Mouse (Mus musculus) MEL (cell line): Measurements from ENCODE around the gene Gm49396. TPM values are rescaled to one million over a fixed set of nuclear protein-coding genes. Genes with fewer than 3 reads are reported as not detected.
A peak's percentile ranks its signal among the peaks of the same experiment; 100 is the strongest.

Source experiments
- DNase-seq: peaks from one replicate; pipeline ENCODE4 v3.0.0; 2011; ENCODE audit warnings: low read depth, low spot score
- H3K27ac ChIP-seq: 2 replicates; pipeline ENCODE4 v1.5.1; 2012; ENCODE audit warnings: low read depth, mild to moderate bottlenecking, control low read depth, low read length, moderate library complexity; ENCODE audit not compliant: control insufficient read depth
- H3K27me3 ChIP-seq, 2 experiments: fragments of 150-350 bp in 1 of 2; sonication (generic) in 1 of 2; 2 replicates each; pipeline ENCODE4 v1.6.1; 2012; ENCODE audit warnings: low read length in 2 of 2, mild to moderate bottlenecking in 2 of 2, improper control_type of control experiment in 1 of 2, moderate library complexity in 1 of 2; ENCODE audit not compliant: insufficient read depth in 2 of 2, control insufficient read depth in 1 of 2
- H3K36me3 ChIP-seq, 2 experiments: 2 replicates each; pipeline ENCODE4 v1.6.1; 2012 to 2014; ENCODE audit warnings: low read length in 2 of 2, improper control_type of control experiment in 1 of 2, inconsistent platforms in 1 of 2, mild to moderate bottlenecking in 1 of 2; ENCODE audit not compliant: insufficient read depth in 2 of 2, control insufficient read depth in 1 of 2
- H3K4me1 ChIP-seq, 2 experiments: fragments of 150-350 bp in 1 of 2; sonication (generic) in 1 of 2; 2 replicates each; pipeline ENCODE4 v1.6.1; 2012; ENCODE audit warnings: low read length in 2 of 2, improper control_type of control experiment in 1 of 2, mild to moderate bottlenecking in 1 of 2; ENCODE audit not compliant: insufficient read depth in 2 of 2, control insufficient read depth in 1 of 2
- H3K4me3 ChIP-seq, 2 experiments: fragments of 150-350 bp in 1 of 2; sonication (generic) in 1 of 2; 2 replicates each; pipeline ENCODE4 v1.5.1; 2012; ENCODE audit warnings: low read depth in 2 of 2, low read length in 2 of 2, mild to moderate bottlenecking in 2 of 2, moderate library complexity in 2 of 2, control low read depth in 1 of 2, improper control_type of control experiment in 1 of 2; ENCODE audit not compliant: control insufficient read depth in 1 of 2, insufficient read depth in 1 of 2
- H3K79me2 ChIP-seq: 2 replicates; pipeline ENCODE4 v1.6.1; 2012; ENCODE audit warnings: mild to moderate bottlenecking, low read length, moderate library complexity; ENCODE audit not compliant: control insufficient read depth, poor library complexity, insufficient read depth
- H3K9ac ChIP-seq: 2 replicates; pipeline ENCODE4 v1.6.1; 2012; ENCODE audit warnings: low read depth, mild to moderate bottlenecking, control low read depth, low read length, moderate library complexity; ENCODE audit not compliant: control insufficient read depth, poor library complexity, severe bottlenecking
- H3K9me3 ChIP-seq: fragments of 150-350 bp; sonication (generic); replicated peaks from 2 replicates; pipeline ENCODE4 v1.6.1; 2012; ENCODE audit warnings: mild to moderate bottlenecking, low read length, improper control_type of control experiment, moderate library complexity; ENCODE audit not compliant: insufficient read depth
- CHD2 ChIP-seq: IDR thresholded peaks from 2 replicates; pipeline ENCODE4 v1.6.1; 2011; ENCODE audit warnings: low read length, improper control_type of control experiment
- CTCF ChIP-seq, 3 experiments: IDR thresholded peaks in 2 of 3; conservative IDR thresholded peaks in 1 of 3; 2 replicates each; pipeline ENCODE4 v1.5.1; 2011 to 2012; ENCODE audit warnings: low read length in 3 of 3, low read depth in 2 of 3, mild to moderate bottlenecking in 2 of 3, improper control_type of control experiment in 1 of 3, inconsistent platforms in 1 of 3, mixed read lengths in 1 of 3, moderate library complexity in 1 of 3; ENCODE audit not compliant: control insufficient read depth in 1 of 3, insufficient read depth in 1 of 3, poor library complexity in 1 of 3, severe bottlenecking in 1 of 3
- E2F4 ChIP-seq: IDR thresholded peaks from 2 replicates; pipeline ENCODE4 v1.6.1; 2011; ENCODE audit warnings: low read depth, low read length, improper control_type of control experiment, borderline replicate concordance
- ELF1 ChIP-seq: IDR thresholded peaks from 2 replicates; pipeline ENCODE4 v1.6.1; 2014; ENCODE audit warnings: low read depth, mild to moderate bottlenecking, inconsistent platforms, low read length, improper control_type of control experiment, moderate library complexity
- EP300 ChIP-seq, 2 experiments: IDR thresholded peaks; 2 replicates each; pipeline ENCODE4 v1.6.1; 2011; ENCODE audit warnings: improper control_type of control experiment in 2 of 2, low read length in 2 of 2, low read depth in 1 of 2, mild to moderate bottlenecking in 1 of 2
- ETS1 ChIP-seq: IDR thresholded peaks from 2 replicates; pipeline ENCODE4 v1.6.1; 2012; ENCODE audit warnings: low read depth, mild to moderate bottlenecking, inconsistent platforms, low read length, improper control_type of control experiment, moderate library complexity
- GABPA ChIP-seq: IDR thresholded peaks from 2 replicates; pipeline ENCODE4 v1.6.1; 2012; ENCODE audit warnings: low read depth, mild to moderate bottlenecking, inconsistent platforms, low read length, improper control_type of control experiment, moderate library complexity
- GATA1 ChIP-seq: IDR thresholded peaks from 2 replicates; pipeline ENCODE4 v1.6.1; 2011; ENCODE audit warnings: low read depth, low read length, improper control_type of control experiment
- HCFC1 ChIP-seq: IDR thresholded peaks from 2 replicates; pipeline ENCODE4 v1.6.1; 2012; ENCODE audit warnings: low read depth, mild to moderate bottlenecking, inconsistent platforms, low read length, improper control_type of control experiment, moderate library complexity
- JUND ChIP-seq: IDR thresholded peaks from 2 replicates; pipeline ENCODE4 v1.6.1; 2011; ENCODE audit warnings: low read depth, mild to moderate bottlenecking, improper control_type of control experiment, low read length
- KAT2A ChIP-seq: conservative IDR thresholded peaks from 2 replicates; pipeline ENCODE4 v1.6.1; 2012; ENCODE audit warnings: low read depth, low read length, improper control_type of control experiment, inconsistent platforms
- MAFK ChIP-seq: IDR thresholded peaks from 2 replicates; pipeline ENCODE4 v1.6.1; 2011; ENCODE audit warnings: low read depth, mild to moderate bottlenecking, low read length, improper control_type of control experiment, borderline replicate concordance
- MAX ChIP-seq: IDR thresholded peaks from 2 replicates; pipeline ENCODE4 v1.6.1; 2011; ENCODE audit warnings: low read length, improper control_type of control experiment
- MAZ ChIP-seq: IDR thresholded peaks from 2 replicates; pipeline ENCODE4 v1.6.1; 2012; ENCODE audit warnings: low read depth, mild to moderate bottlenecking, inconsistent platforms, low read length, improper control_type of control experiment
- MEF2A ChIP-seq: IDR thresholded peaks from 2 replicates; pipeline ENCODE4 v1.6.1; 2014; ENCODE audit warnings: low read depth, mild to moderate bottlenecking, inconsistent platforms, low read length, improper control_type of control experiment; ENCODE audit not compliant: poor library complexity, insufficient replicate concordance, severe bottlenecking; ENCODE audit errors: extremely low read depth
- MYB ChIP-seq: IDR thresholded peaks from 2 replicates; pipeline ENCODE4 v1.6.1; 2011; ENCODE audit warnings: mild to moderate bottlenecking, low read depth, low read length, improper control_type of control experiment
- MYC ChIP-seq: IDR thresholded peaks from 2 replicates; pipeline ENCODE4 v1.6.1; 2011; ENCODE audit warnings: low read depth, mild to moderate bottlenecking, low read length, improper control_type of control experiment, moderate library complexity
- NELFE ChIP-seq: IDR thresholded peaks from 2 replicates; pipeline ENCODE4 v1.6.1; 2011; ENCODE audit warnings: low read depth, low read length, improper control_type of control experiment
- NRF1 ChIP-seq: IDR thresholded peaks from 2 replicates; pipeline ENCODE4 v1.6.1; 2014; ENCODE audit warnings: low read depth, mild to moderate bottlenecking, inconsistent platforms, low read length, improper control_type of control experiment, moderate library complexity; ENCODE audit not compliant: poor library complexity, insufficient read depth, severe bottlenecking
- POLR2A ChIP-seq, 2 experiments: IDR thresholded peaks; 2 replicates each; pipeline ENCODE4 v1.6.1; 2011 to 2012; ENCODE audit warnings: low read length in 2 of 2, mild to moderate bottlenecking in 2 of 2, control low read depth in 1 of 2, improper control_type of control experiment in 1 of 2, low read depth in 1 of 2, moderate library complexity in 1 of 2; ENCODE audit not compliant: control insufficient read depth in 1 of 2, insufficient read depth in 1 of 2, poor library complexity in 1 of 2
- POLR2AphosphoS2 ChIP-seq: IDR thresholded peaks from 2 replicates; pipeline ENCODE4 v1.6.1; 2011; ENCODE audit warnings: low read length, improper control_type of control experiment
- POLR2AphosphoS5 ChIP-seq: IDR thresholded peaks from 2 replicates; pipeline ENCODE4 v1.6.1; 2012; ENCODE audit warnings: low read depth, borderline replicate concordance, mild to moderate bottlenecking, inconsistent platforms, low read length, moderate library complexity, mixed read lengths
- RAD21 ChIP-seq: IDR thresholded peaks from 2 replicates; pipeline ENCODE4 v1.6.1; 2011; ENCODE audit warnings: mild to moderate bottlenecking, low read depth, low read length, improper control_type of control experiment
- RCOR1 ChIP-seq: IDR thresholded peaks from 2 replicates; pipeline ENCODE4 v1.6.1; 2012; ENCODE audit warnings: low read depth, mild to moderate bottlenecking, inconsistent platforms, low read length, improper control_type of control experiment
- SMC3 ChIP-seq: IDR thresholded peaks from 2 replicates; pipeline ENCODE4 v1.6.1; 2011; ENCODE audit warnings: low read depth, low read length, improper control_type of control experiment
- TAL1 ChIP-seq: IDR thresholded peaks from 2 replicates; pipeline ENCODE4 v1.6.1; 2012; ENCODE audit warnings: mild to moderate bottlenecking, inconsistent platforms, low read length, moderate library complexity, mixed read lengths
- TBP ChIP-seq: IDR thresholded peaks from 2 replicates; pipeline ENCODE4 v1.8.0; 2011; ENCODE audit warnings: low read depth, low read length, improper control_type of control experiment
- TCF12 ChIP-seq: IDR thresholded peaks from 2 replicates; pipeline ENCODE4 v1.6.1; 2014; ENCODE audit warnings: low read depth, mild to moderate bottlenecking, inconsistent platforms, low read length, improper control_type of control experiment, moderate library complexity
- ZC3H11A ChIP-seq: IDR thresholded peaks from 2 replicates; pipeline ENCODE4 v1.6.1; 2012; ENCODE audit warnings: low read depth, mild to moderate bottlenecking, inconsistent platforms, low read length, improper control_type of control experiment
- ZKSCAN1 ChIP-seq: IDR thresholded peaks from 2 replicates; pipeline ENCODE4 v1.6.1; 2012; ENCODE audit warnings: low read depth, mild to moderate bottlenecking, inconsistent platforms, low read length, improper control_type of control experiment, moderate library complexity
- ZMIZ1 ChIP-seq: IDR thresholded peaks from 2 replicates; pipeline ENCODE4 v1.6.1; 2012; ENCODE audit warnings: low read depth, mild to moderate bottlenecking, inconsistent platforms, low read length, improper control_type of control experiment, moderate library complexity
- ZNF384 ChIP-seq: IDR thresholded peaks from 2 replicates; pipeline ENCODE4 v1.6.1; 2012; ENCODE audit warnings: low read depth, mild to moderate bottlenecking, inconsistent platforms, low read length, improper control_type of control experiment
- polyA plus RNA-seq, 2 experiments: library from polyadenylated mRNA; stranded (reverse) in 1 of 2; unstranded in 1 of 2; fragments of >175 nt in 1 of 2; fragments of >200 nt in 1 of 2; gene quantifications; 2 replicates each; pipeline versions ENCODE4 v1.2.1 to v1.2.4; 2012; ENCODE audit warnings: low replicate concordance in 2 of 2, low read depth in 1 of 2; ENCODE audit not compliant: insufficient read length in 2 of 2, insufficient read depth in 1 of 2, missing spikeins in 1 of 2
- total RNA-seq: library from RNA; depleted of rRNA; stranded (reverse); fragments of 300-350 nt; gene quantifications from 2 replicates; pipeline ENCODE4 v1.2.3, GENCODE M21; 2012

Gm49396 gene
- total and polyA plus RNA-seq, 3 experiments: 1.9 to 4.2 TPM; not detected in 1

- TF ChIP-seq NELFE (no peak; the same call in 1 of the 2 replicates), TAL1 (no peak), CHD2 (no peak), CTCF (IDR thresholded peaks at IDR 0.05 in 2 of 3, conservative IDR thresholded peaks at IDR 0.05 in 1 of 3; ENCODE audit: control insufficient read depth in 1 of 3, insufficient read depth in 1 of 3, low read depth in 2 of 3, low read length in 3 of 3, poor library complexity in 1 of 3, severe bottlenecking in 1 of 3) (peak in 1 of 3 experiments; percentile 5; a peak in 2 of 6 replicates), GABPA (no peak), E2F4 (no peak), RAD21 (no peak), SMC3 (no peak), ELF1 (no peak), MEF2A (no peak), KAT2A (no peak), ZC3H11A (no peak), MAZ (no peak), RCOR1 (peak; percentile 39; the same call in 1 of the 2 replicates), MAFK (no peak), ETS1 (no peak), ZMIZ1 (no peak), MYC (peak; percentile 62; the same call in 1 of the 2 replicates), ZKSCAN1 (no peak)
These were observed 9.2 kb downstream of the Gm49396 start (continued) for GRCm38 (mm10) chr7:30572389-30572788.

DNA sequence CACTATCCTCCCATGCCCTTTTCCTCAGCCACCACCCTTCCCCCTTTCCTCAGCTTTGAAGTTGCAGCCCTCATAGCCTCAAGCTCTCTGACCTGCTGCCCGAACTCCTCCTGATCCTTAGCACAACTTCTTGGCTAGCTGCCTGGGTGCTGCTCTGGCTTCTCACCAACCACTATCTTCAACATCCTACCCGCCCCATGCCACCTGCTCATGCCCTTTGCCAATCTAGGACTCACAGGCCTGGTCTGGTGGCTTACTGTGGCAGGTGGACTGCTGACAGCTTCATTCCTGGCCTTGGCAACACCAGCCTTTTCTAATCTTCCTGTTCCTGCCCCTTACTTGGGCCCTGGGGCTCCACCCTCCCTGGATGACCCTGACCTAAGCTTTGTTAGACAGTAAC, 9.8 kb downstream of the Gm49396 start:
- Histone ChIP-seq H3K4me3 (no peak overlapping the region), H3K79me2 (no peaks in the 10 kb centered on the region), H3K27ac (peak overlapping the region; percentile 15; the same call in 1 of the 2 replicates), H3K36me3 (peaks cover 0 to 18% of the 10 kb centered on the region in 2 experiments; a peak in 3 of 4 replicates), H3K27me3 (no peaks in the 10 kb centered on the region), H3K9me3 (no peaks in the 10 kb centered on the region), H3K4me1 (peaks cover 0 to 6% of the 10 kb centered on the region in 2 experiments; a peak in 1 of 4 replicates), H3K9ac (no peak overlapping the region)
- DNase-seq: peak; percentile 53
- TF ChIP-seq GATA1: 0 out of 2 replicates have a peak, but pooled peaks have one; percentile 8
- TF ChIP-seq ZC3H11A: no peak
- no peak for TF ChIP-seq ZKSCAN1
- no peak for TF ChIP-seq SMC3
- 0 out of 2 replicates have a peak, but pooled peaks have one; percentile 47 for TF ChIP-seq MAX
- no peak for TF ChIP-seq HCFC1
- no peak for TF ChIP-seq ELF1
- TF ChIP-seq TCF12: peak; percentile 84; the same call in 1 of the 2 replicates
- no peak for TF ChIP-seq RAD21
- TF ChIP-seq KAT2A: no peak
- peak; percentile 64 for TF ChIP-seq ETS1
- TF ChIP-seq ZMIZ1: no peak
- no peak for TF ChIP-seq POLR2AphosphoS2
- TF ChIP-seq CHD2: no peak
- no peak for TF ChIP-seq NRF1
- TF ChIP-seq MYB: no peak
- TF ChIP-seq E2F4: no peak
- TF ChIP-seq MAFK: no peak
- TF ChIP-seq POLR2AphosphoS5: no peak
- TF ChIP-seq CTCF (IDR thresholded peaks at IDR 0.05 in 2 of 3, conservative IDR thresholded peaks at IDR 0.05 in 1 of 3; ENCODE audit: control insufficient read depth in 1 of 3, insufficient read depth in 1 of 3, low read depth in 2 of 3, low read length in 3 of 3, poor library complexity in 1 of 3, severe bottlenecking in 1 of 3): no peak
- TF ChIP-seq ZNF384: no peak
- TF ChIP-seq POLR2A (IDR thresholded peaks at IDR 0.05; ENCODE audit: control insufficient read depth in 1 of 2, insufficient read depth in 1 of 2, low read depth in 1 of 2, low read length in 2 of 2, poor library complexity in 1 of 2): no peak
- TF ChIP-seq JUND: no peak
- TF ChIP-seq TAL1: peak; percentile 63
- TF ChIP-seq EP300 (IDR thresholded peaks at IDR 0.05; ENCODE audit: low read depth in 1 of 2, low read length in 2 of 2): peak; percentile 24 to 71; a peak in 2 of 4 replicates
- no peak for TF ChIP-seq TBP
